Mouse (Mus musculus) forebrain, postnatal 0 days (tissue): Measurements from ENCODE around the gene Fam19a5. TPM values are rescaled to one million over a fixed set of nuclear protein-coding genes. Genes with fewer than 3 reads are reported as not detected.

ENCODE experiments used
- ATAC-seq: fragments of 200-750 bp; cut with Nextera tagmentation; 2 replicates; pipeline ENCODE4 v1.8.0; 2017; ENCODE audit warnings: mild to moderate bottlenecking, moderate library complexity
- DNase-seq: peaks from one replicate; pipeline ENCODE4 v3.0.0-alpha.2; 2015
- H3K27ac ChIP-seq: fragments of 300-500 bp; sonication (generic); 2 replicates; pipeline ENCODE4 v1.5.1; 2014; ENCODE audit warnings: low read depth, mild to moderate bottlenecking, antibody characterized with exemption, low read length, moderate library complexity, mixed read lengths
- H3K27me3 ChIP-seq: fragments of 300-500 bp; sonication (generic); 2 replicates; pipeline ENCODE4 v1.6.1; 2014; ENCODE audit warnings: mild to moderate bottlenecking, low read length, mixed read lengths; ENCODE audit not compliant: insufficient read depth
- H3K36me3 ChIP-seq: fragments of 300-500 bp; sonication (generic); 2 replicates; pipeline ENCODE4 v1.6.1; 2014; ENCODE audit warnings: mild to moderate bottlenecking, moderate library complexity; ENCODE audit not compliant: insufficient read depth
- H3K4me1 ChIP-seq: fragments of 300-500 bp; sonication (generic); 2 replicates; pipeline ENCODE4 v1.6.1; 2014; ENCODE audit warnings: antibody characterized with exemption; ENCODE audit not compliant: insufficient read depth
- H3K4me2 ChIP-seq: fragments of 300-500 bp; sonication (generic); 2 replicates; pipeline ENCODE4 v1.6.1; 2014; ENCODE audit warnings: low read depth, mild to moderate bottlenecking, moderate library complexity
- H3K4me3 ChIP-seq: fragments of 300-500 bp; sonication (generic); 2 replicates; pipeline ENCODE4 v1.5.1; 2014; ENCODE audit warnings: low read depth, low read length, mixed read lengths
- H3K9ac ChIP-seq: fragments of 300-500 bp; sonication (generic); 2 replicates; pipeline ENCODE4 v1.6.1; 2014; ENCODE audit warnings: mild to moderate bottlenecking
- H3K9me3 ChIP-seq: fragments of 300-500 bp; sonication (generic); 2 replicates; pipeline ENCODE4 v1.6.1; 2016; ENCODE audit warnings: low read length
- CTCF ChIP-seq: sonication (generic); IDR thresholded peaks from 2 replicates; pipeline ENCODE4 v1.5.1; 2016; ENCODE audit warnings: antibody characterized with exemption, control low read depth, low read depth
- WGBS: fragments of 180-500 bp; shearing (Covaris S2); extraction: QIAGEN DNeasy Blood & Tissue Kit; methylation state at CpG from one replicate; pipeline ENCODE4 v1.1.7; 2014; 5-methylcytosine and 5-hydroxymethylcytosine counted together
- polyA plus RNA-seq: library from polyadenylated mRNA; unstranded; fragments of >200 nt; fragmentation: Nextera tagmentation; extraction: Ambion mirVana; gene quantifications from 2 replicates; pipeline ENCODE4 v1.2.1, GENCODE M21; 2015
- total RNA-seq: library from RNA; depleted of rRNA; stranded (reverse); fragments of >200 nt; gene quantifications from 2 replicates; pipeline ENCODE4 v1.2.3, GENCODE M21; 2014

Fam19a5 gene
- total and polyA plus RNA-seq, 2 experiments from 2014 or later, result 28.2 to 84.7 TPM

GRCm38 (mm10) chr15:87666041-87666750, 122.1 kb downstream of the Fam19a5 start:
- H3K9ac ChIP-seq, result no peak overlapping the region
- 95% methylated on average over 13 of the region's 13 CpGs for WGBS
- ATAC-seq (no peak), DNase-seq (no peak)
- no peak for TF ChIP-seq CTCF
- no peaks in the 10 kb centered on the region for H3K4me1 ChIP-seq
- H3K36me3 ChIP-seq, result no peaks in the 10 kb centered on the region
- H3K27ac ChIP-seq, result no peak overlapping the region
- no peaks in the 10 kb centered on the region for H3K27me3 ChIP-seq
- H3K9me3 ChIP-seq, result no peaks in the 10 kb centered on the region
- no peak overlapping the region for H3K4me2 ChIP-seq
- H3K4me3 ChIP-seq, result no peak overlapping the region

GRCm38 (mm10) chr15:87667416-87667815, 123.3 kb downstream of the Fam19a5 start:
- Histone ChIP-seq H3K36me3 (no peaks in the 10 kb centered on the region), H3K4me3 (no peak overlapping the region), H3K9ac (no peak overlapping the region), H3K4me1 (no peaks in the 10 kb centered on the region), H3K4me2 (no peak overlapping the region), H3K27ac (no peak overlapping the region), H3K9me3 (no peaks in the 10 kb centered on the region), H3K27me3 (no peaks in the 10 kb centered on the region)
- WGBS, result 69% methylated on average over 7 of the region's 7 CpGs
- no peak for TF ChIP-seq CTCF
- no peak for DNase-seq
- ATAC-seq, result no peak

- DNase-seq (no peak), ATAC-seq (no peak)
- H3K4me2 ChIP-seq, result no peak overlapping the region
- no peaks in the 10 kb centered on the region; the same call in 1 of the 2 replicates for H3K4me1 ChIP-seq
- no peaks in the 10 kb centered on the region for H3K36me3 ChIP-seq
- WGBS, result 57% methylated on average over 5 of the region's 5 CpGs
- TF ChIP-seq CTCF, result no peak
- H3K27me3 ChIP-seq, result no peaks in the 10 kb centered on the region
- no peak overlapping the region for H3K9ac ChIP-seq
- no peak overlapping the region for H3K27ac ChIP-seq
- no peak overlapping the region for H3K4me3 ChIP-seq
- no peaks in the 10 kb centered on the region for H3K9me3 ChIP-seq
Observed at GRCm38 (mm10) chr15:87668112-87668511, 124.0 kb downstream of the Fam19a5 start.

- H3K9ac ChIP-seq, result no peak overlapping the region
- no peak overlapping the region for H3K4me2 ChIP-seq
- ATAC-seq, result no peak
- H3K4me1 ChIP-seq, result no peaks in the 10 kb centered on the region; the same call in 1 of the 2 replicates
- no peak for TF ChIP-seq CTCF
- H3K36me3 ChIP-seq, result no peaks in the 10 kb centered on the region
- H3K9me3 ChIP-seq, result no peaks in the 10 kb centered on the region
- no peak overlapping the region for H3K27ac ChIP-seq
- WGBS, result 29% methylated on average over 9 of the region's 9 CpGs
- H3K27me3 ChIP-seq, result no peaks in the 10 kb centered on the region
- no peak for DNase-seq
- no peak overlapping the region for H3K4me3 ChIP-seq
Observed at GRCm38 (mm10) chr15:87671929-87672328, 127.8 kb downstream of the Fam19a5 start.

GRCm38 (mm10) chr15:87678711-87679110, 134.6 kb downstream of the Fam19a5 start:
- Histone ChIP-seq H3K4me3 (no peak overlapping the region), H3K27ac (no peak overlapping the region), H3K36me3 (no peaks in the 10 kb centered on the region), H3K9ac (no peak overlapping the region), H3K27me3 (no peaks in the 10 kb centered on the region), H3K4me2 (no peak overlapping the region), H3K9me3 (no peaks in the 10 kb centered on the region), H3K4me1 (0 out of 2 replicates have a peak, but pooled peaks cover 5% of the 10 kb centered on the region)
- WGBS, result 58% methylated on average over 6 of the region's 6 CpGs
- ATAC-seq (no peak), DNase-seq (no peak)
- TF ChIP-seq CTCF, result no peak

GRCm38 (mm10) chr15:87682410-87682809, 138.3 kb downstream of the Fam19a5 start:
- Histone ChIP-seq H3K9me3 (no peaks in the 10 kb centered on the region), H3K4me2 (no peak overlapping the region), H3K4me3 (no peak overlapping the region), H3K27ac (no peak overlapping the region), H3K9ac (no peak overlapping the region), H3K27me3 (no peaks in the 10 kb centered on the region), H3K4me1 (peaks cover 8% of the 10 kb centered on the region; the same call in 1 of the 2 replicates), H3K36me3 (no peaks in the 10 kb centered on the region)
- ATAC-seq (no peak), DNase-seq (no peak)
- no peak for TF ChIP-seq CTCF
- 59% methylated on average over 3 of the region's 3 CpGs for WGBS

- WGBS, result 53% methylated on average over 10 of the region's 10 CpGs
- no peak for TF ChIP-seq CTCF
- H3K4me3 ChIP-seq, result no peak overlapping the region
- H3K9ac ChIP-seq, result no peak overlapping the region
- H3K36me3 ChIP-seq, result no peaks in the 10 kb centered on the region
- H3K27ac ChIP-seq, result no peak overlapping the region
- DNase-seq (no peak), ATAC-seq (peak; percentile 62)
- no peaks in the 10 kb centered on the region for H3K27me3 ChIP-seq
- peaks cover 3% of the 10 kb centered on the region; the same call in 1 of the 2 replicates for H3K4me1 ChIP-seq
- H3K9me3 ChIP-seq, result no peaks in the 10 kb centered on the region
- H3K4me2 ChIP-seq, result no peak overlapping the region
Observed at GRCm38 (mm10) chr15:87686415-87687040, 142.4 kb downstream of the Fam19a5 start.
